Mouse (Mus musculus): ENCODE measurements around the gene Pla2g2f. TPM values are rescaled to one million over a fixed set of nuclear protein-coding genes. Genes with fewer than 3 reads are reported as not detected.

Gene Pla2g2f
- polyA plus RNA-seq, 1 experiment from 2014 or later, result 0.06 TPM

GRCm38 (mm10) chr4:138791452-138791851, 34.0 kb upstream of the Pla2g2f start:
- H3K9me3 ChIP-seq, result no peaks in the 10 kb centered on the region
- H3K4me3 ChIP-seq, result no peak overlapping the region
- H3K9ac ChIP-seq, result no peak overlapping the region
- H3K4me1 ChIP-seq, result no peaks in the 10 kb centered on the region
- H3K27ac ChIP-seq, result no peak overlapping the region
- H3K27me3 ChIP-seq (replicated peaks), result no peaks in the 10 kb centered on the region
- ATAC-seq (replicated peaks), result no peak
- WGBS, result 74% methylated on average over 6 of the region's 6 CpGs
- no peak overlapping the region for H3K4me2 ChIP-seq
- no peaks in the 10 kb centered on the region for H3K36me3 ChIP-seq (replicated peaks)

- H3K9me3 ChIP-seq, result no peaks in the 10 kb centered on the region
- no peak overlapping the region for H3K27ac ChIP-seq
- no peaks in the 10 kb centered on the region for H3K4me1 ChIP-seq
- H3K36me3 ChIP-seq (replicated peaks), result no peaks in the 10 kb centered on the region
- no peak overlapping the region for H3K4me3 ChIP-seq
- no peaks in the 10 kb centered on the region for H3K27me3 ChIP-seq (replicated peaks)
- no peak overlapping the region for H3K4me2 ChIP-seq
- H3K9ac ChIP-seq, result no peak overlapping the region
- ATAC-seq (replicated peaks), result no peak
- 82% methylated on average over 4 of the region's 4 CpGs for WGBS
Measured at GRCm38 (mm10) chr4:138788381-138788780, 31.0 kb upstream of the Pla2g2f start.

GRCm38 (mm10) chr4:138786141-138786540, 28.7 kb upstream of the Pla2g2f start:
- Histone ChIP-seq H3K4me1 (no peaks in the 10 kb centered on the region), H3K36me3 (replicated peaks) (no peaks in the 10 kb centered on the region), H3K9ac (no peak overlapping the region), H3K4me2 (no peak overlapping the region), H3K27me3 (replicated peaks) (no peaks in the 10 kb centered on the region), H3K27ac (no peak overlapping the region), H3K4me3 (no peak overlapping the region), H3K9me3 (no peaks in the 10 kb centered on the region)
- 79% methylated on average over 4 of the region's 4 CpGs for WGBS
- ATAC-seq (replicated peaks), result no peak

- ATAC-seq (replicated peaks), result no peak
- Histone ChIP-seq H3K4me1 (no peaks in the 10 kb centered on the region), H3K9me3 (no peaks in the 10 kb centered on the region), H3K27ac (no peak overlapping the region), H3K27me3 (replicated peaks) (no peaks in the 10 kb centered on the region), H3K4me2 (no peak overlapping the region), H3K36me3 (replicated peaks) (no peaks in the 10 kb centered on the region), H3K9ac (no peak overlapping the region), H3K4me3 (no peak overlapping the region)
- 56% methylated on average over 4 of the region's 4 CpGs for WGBS
Measured at GRCm38 (mm10) chr4:138785721-138786120, 28.3 kb upstream of the Pla2g2f start.

GRCm38 (mm10) chr4:138782098-138782497, 24.7 kb upstream of the Pla2g2f start:
- peaks cover 4% of the 10 kb centered on the region; the same call in 1 of the 2 replicates for H3K4me1 ChIP-seq
- no peaks in the 10 kb centered on the region for H3K27me3 ChIP-seq (replicated peaks)
- H3K36me3 ChIP-seq (replicated peaks), result no peaks in the 10 kb centered on the region
- 84% methylated on average over 6 of the region's 6 CpGs for WGBS
- ATAC-seq (replicated peaks), result no peak
- H3K9me3 ChIP-seq, result no peaks in the 10 kb centered on the region
- H3K4me3 ChIP-seq, result no peak overlapping the region
- no peak overlapping the region for H3K4me2 ChIP-seq
- no peak overlapping the region for H3K9ac ChIP-seq
- H3K27ac ChIP-seq, result no peak overlapping the region

- Histone ChIP-seq H3K4me1 (peaks cover 4% of the 10 kb centered on the region; the same call in 1 of the 2 replicates), H3K9ac (no peak overlapping the region), H3K4me3 (no peak overlapping the region), H3K36me3 (replicated peaks) (no peaks in the 10 kb centered on the region), H3K4me2 (no peak overlapping the region), H3K27me3 (replicated peaks) (no peaks in the 10 kb centered on the region), H3K27ac (no peak overlapping the region), H3K9me3 (no peaks in the 10 kb centered on the region)
- WGBS, result 90% methylated on average over 5 of the region's 5 CpGs
- no peak for ATAC-seq (replicated peaks)
Measured at GRCm38 (mm10) chr4:138780300-138780699, 22.9 kb upstream of the Pla2g2f start.

GRCm38 (mm10) chr4:138777417-138778407, 20.3 kb upstream of the Pla2g2f start:
- no peak for ATAC-seq (replicated peaks)
- H3K27ac ChIP-seq, result no peak overlapping the region
- H3K4me1 ChIP-seq, result peaks cover 4% of the 10 kb centered on the region; the same call in 1 of the 2 replicates
- H3K9me3 ChIP-seq, result no peaks in the 10 kb centered on the region
- no peak overlapping the region for H3K4me3 ChIP-seq
- H3K27me3 ChIP-seq (replicated peaks), result no peaks in the 10 kb centered on the region
- no peaks in the 10 kb centered on the region for H3K36me3 ChIP-seq (replicated peaks)
- WGBS, result 44% methylated on average over 20 of the region's 20 CpGs
- H3K9ac ChIP-seq, result no peak overlapping the region
- no peak overlapping the region for H3K4me2 ChIP-seq

- Histone ChIP-seq H3K4me3 (no peak within 1 kb of the TSS), H3K27ac (no peak within 1 kb of the TSS), H3K4me2 (no peak within 1 kb of the TSS), H3K36me3 (replicated peaks) (no peaks in the 10 kb centered on the region), H3K4me1 (peaks cover 4% of the 10 kb centered on the region; the same call in 1 of the 2 replicates), H3K27me3 (replicated peaks) (no peaks in the 10 kb centered on the region), H3K9ac (no peak within 1 kb of the TSS), H3K9me3 (no peaks in the 10 kb centered on the region)
- 84% methylated on average over 6 of the region's 6 CpGs for WGBS
- ATAC-seq (replicated peaks), result no peak
Measured at GRCm38 (mm10) chr4:138775435-138775834, 18.0 kb upstream of the Pla2g2f start, which contains the start of gene Pla2g2d. Pla2g2d (plus strand) TSS chr4:138775735.

- H3K27ac ChIP-seq, result no peak overlapping the region
- ATAC-seq (replicated peaks), result no peak
- H3K36me3 ChIP-seq (replicated peaks), result no peaks in the 10 kb centered on the region
- H3K4me3 ChIP-seq, result no peak overlapping the region
- no peak overlapping the region for H3K4me2 ChIP-seq
- no peaks in the 10 kb centered on the region for H3K9me3 ChIP-seq
- WGBS, result 76% methylated on average over 5 of the region's 5 CpGs
- peaks cover 3% of the 10 kb centered on the region; the same call in 1 of the 2 replicates for H3K4me1 ChIP-seq
- H3K27me3 ChIP-seq (replicated peaks), result no peaks in the 10 kb centered on the region
- no peak overlapping the region for H3K9ac ChIP-seq
Measured at GRCm38 (mm10) chr4:138772386-138772785, 15.0 kb upstream of the Pla2g2f start.

- H3K9ac ChIP-seq, result no peak overlapping the region
- 85% methylated on average over 10 of the region's 10 CpGs for WGBS
- no peaks in the 10 kb centered on the region for H3K4me1 ChIP-seq
- H3K4me3 ChIP-seq, result no peak overlapping the region
- H3K36me3 ChIP-seq (replicated peaks), result no peaks in the 10 kb centered on the region
- no peak for ATAC-seq (replicated peaks)
- no peaks in the 10 kb centered on the region for H3K27me3 ChIP-seq (replicated peaks)
- H3K4me2 ChIP-seq, result no peak overlapping the region
- no peaks in the 10 kb centered on the region for H3K9me3 ChIP-seq
- H3K27ac ChIP-seq, result no peak overlapping the region
Measured at GRCm38 (mm10) chr4:138771970-138772369, 14.5 kb upstream of the Pla2g2f start.

GRCm38 (mm10) chr4:138762266-138762665, 4.8 kb upstream of the Pla2g2f start:
- Histone ChIP-seq H3K4me2 (no peak overlapping the region), H3K9ac (no peak overlapping the region), H3K4me3 (no peak overlapping the region), H3K9me3 (no peaks in the 10 kb centered on the region), H3K27ac (no peak overlapping the region), H3K27me3 (replicated peaks) (no peaks in the 10 kb centered on the region), H3K36me3 (replicated peaks) (no peaks in the 10 kb centered on the region), H3K4me1 (no peaks in the 10 kb centered on the region)
- 85% methylated on average over 9 of the region's 9 CpGs for WGBS
- ATAC-seq (replicated peaks), result no peak

- WGBS, result 78% methylated on average over 11 of the region's 11 CpGs
- no peak for ATAC-seq (replicated peaks)
- Histone ChIP-seq H3K4me2 (no peak overlapping the region), H3K9ac (no peak overlapping the region), H3K4me3 (no peak overlapping the region), H3K4me1 (no peaks in the 10 kb centered on the region; the same call in 1 of the 2 replicates), H3K9me3 (no peaks in the 10 kb centered on the region), H3K27me3 (replicated peaks) (no peaks in the 10 kb centered on the region), H3K27ac (no peak overlapping the region), H3K36me3 (replicated peaks) (no peaks in the 10 kb centered on the region)
Measured at GRCm38 (mm10) chr4:138755983-138756382, 1.4 kb downstream of the Pla2g2f start.

- Histone ChIP-seq H3K9ac (no peak overlapping the region), H3K27me3 (replicated peaks) (no peaks in the 10 kb centered on the region), H3K4me1 (no peaks in the 10 kb centered on the region; the same call in 1 of the 2 replicates), H3K27ac (no peak overlapping the region), H3K4me2 (no peak overlapping the region), H3K4me3 (no peak overlapping the region), H3K9me3 (no peaks in the 10 kb centered on the region), H3K36me3 (replicated peaks) (no peaks in the 10 kb centered on the region)
- 55% methylated on average over 4 of the region's 4 CpGs for WGBS
- ATAC-seq (replicated peaks), result no peak
Measured at GRCm38 (mm10) chr4:138755439-138755838, 2.0 kb downstream of the Pla2g2f start.

All from midbrain, embryonic 15.5 days (tissue).